ENCODE assay signal across 12 mouse cellular contexts in the genomic region with DNA sequence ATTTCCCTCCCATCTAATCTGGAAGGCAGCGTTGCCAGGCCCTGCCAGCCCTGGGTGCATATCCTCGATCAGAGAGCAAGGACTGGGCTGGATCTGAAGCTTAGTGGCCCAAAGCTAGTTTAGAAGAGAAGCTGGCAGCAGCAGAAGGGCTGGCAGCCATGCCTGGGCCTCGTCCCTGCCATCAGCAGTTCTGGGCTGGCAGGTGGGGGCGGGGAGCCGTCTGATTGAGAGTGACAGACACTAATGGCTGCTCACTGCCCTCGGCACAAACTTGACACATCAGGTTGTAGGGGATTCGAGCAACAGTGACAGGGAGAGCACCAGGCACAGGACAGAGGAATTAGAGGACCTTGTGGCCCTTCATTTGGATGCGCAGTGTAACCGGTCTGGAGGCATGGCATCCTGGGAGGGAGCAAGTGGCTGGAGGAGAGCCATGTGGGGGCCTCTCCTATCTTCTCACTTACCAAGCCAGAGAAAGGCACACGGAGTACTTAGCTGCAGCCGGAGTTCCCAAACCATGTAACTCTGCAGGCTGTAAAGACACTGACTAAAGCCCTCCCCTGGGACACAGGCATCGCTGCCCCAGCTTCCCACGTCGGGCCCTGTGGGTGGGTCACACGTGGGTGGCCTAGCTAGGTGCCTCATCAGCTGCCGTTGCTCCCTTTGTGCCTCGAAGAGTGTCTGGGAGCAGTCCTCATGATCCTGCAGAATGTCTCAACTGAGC. TPM values are rescaled to one million over a fixed set of nuclear protein-coding genes. Genes with fewer than 3 reads are reported as not detected.
DNase-seq lines count a peak whose midpoint lies in the region; ATAC-seq and TF ChIP-seq lines count a peak whose summit lies in the region.
"Had no signal": no experiment of that assay in that cellular context is flagged by ENCODE, and none has a peak within 500 bp of the region (broad histone marks: within the 10 kb centered on the region; RNA-seq: fewer than 3 reads in every experiment).

No protein-coding gene starts in this region.

- H3K36me3 ChIP-seq in heart, embryonic 15.5 days: no peaks in the 10 kb centered on the region
- H3K36me3 ChIP-seq in forebrain, embryonic 16.5 days (ENCODE audit: control insufficient read depth, insufficient read depth): no peaks in the 10 kb centered on the region
- H3K36me3 ChIP-seq in testis, adult 2 months (ENCODE audit: control insufficient read depth, insufficient read depth, low read length): no peaks in the 10 kb centered on the region
- H3K36me3 ChIP-seq: midbrain, embryonic 12.5 days had no signal

- no peak overlapping the region for H3K4me3 ChIP-seq in heart, embryonic 15.5 days
- no peak overlapping the region for H3K4me3 ChIP-seq in forebrain, embryonic 16.5 days (replicated peaks; ENCODE audit: low read length)
- no peak overlapping the region for H3K4me3 ChIP-seq in testis, adult 2 months (ENCODE audit: control insufficient read depth, low read depth, low read length)
- H3K4me3 ChIP-seq: erythroblast, embryonic 14.5 days; midbrain, embryonic 12.5 days had no signal

- H3K4me2 ChIP-seq in heart, embryonic 15.5 days: no peak overlapping the region
- H3K4me2 ChIP-seq in forebrain, embryonic 16.5 days (ENCODE audit: low read length): no peak overlapping the region
- H3K4me2 ChIP-seq: midbrain, embryonic 12.5 days had no signal

- no peak for TF ChIP-seq CTCF in testis, adult 2 months (IDR thresholded peaks at IDR 0.05; ENCODE audit: control insufficient read depth, insufficient read depth, insufficient replicate concordance, low read depth, low read length)

- H3K27ac ChIP-seq in heart, embryonic 15.5 days: 0 out of 2 replicates have a peak overlapping the region, but pooled peaks have one; percentile 9
- no peak overlapping the region for H3K27ac ChIP-seq in forebrain, embryonic 16.5 days (ENCODE audit: low read length)
- peak overlapping the region; percentile 46 for H3K27ac ChIP-seq in testis, adult 2 months (ENCODE audit: control insufficient read depth, insufficient read depth, low read depth, low read length)
- H3K27ac ChIP-seq: midbrain, embryonic 12.5 days had no signal

- H3K27me3 ChIP-seq in heart, embryonic 15.5 days: 0 out of 2 replicates have a peak, but pooled peaks cover 3% of the 10 kb centered on the region
- no peaks in the 10 kb centered on the region for H3K27me3 ChIP-seq in forebrain, embryonic 16.5 days (replicated peaks; ENCODE audit: control insufficient read depth, insufficient read depth, low read length)
- no peaks in the 10 kb centered on the region for H3K27me3 ChIP-seq in testis, adult 2 months (ENCODE audit: control insufficient read depth, insufficient read depth, low read length)
- H3K27me3 ChIP-seq: CH12.LX had no signal

- no peak for ATAC-seq in heart, embryonic 15.5 days (replicated peaks; ENCODE audit: insufficient number of reproducible peaks, insufficient read depth, low FRiP score, low read depth)
- peak; percentile 49 for ATAC-seq in forebrain, embryonic 16.5 days

- TF ChIP-seq POLR2A in testis, adult 2 months (IDR thresholded peaks at IDR 0.05; ENCODE audit: control insufficient read depth, low read depth, low read length): no peak

- H3K9me3 ChIP-seq in heart, embryonic 15.5 days (replicated peaks): no peaks in the 10 kb centered on the region
- H3K9me3 ChIP-seq in forebrain, embryonic 16.5 days (ENCODE audit: control insufficient read depth, low read length): no peaks in the 10 kb centered on the region
- H3K9me3 ChIP-seq: midbrain, embryonic 12.5 days had no signal

- peaks cover 21% of the 10 kb centered on the region for H3K4me1 ChIP-seq in heart, embryonic 15.5 days (replicated peaks)
- peaks cover 29% of the 10 kb centered on the region for H3K4me1 ChIP-seq in forebrain, embryonic 16.5 days (replicated peaks; ENCODE audit: control insufficient read depth, insufficient read depth, low read length)
- no peaks in the 10 kb centered on the region for H3K4me1 ChIP-seq in testis, adult 2 months (ENCODE audit: control insufficient read depth, insufficient read depth, low read length)

- H3K9ac ChIP-seq in heart, embryonic 15.5 days: peak overlapping the region; percentile 6; the same call in 1 of the 2 replicates
- H3K9ac ChIP-seq in forebrain, embryonic 16.5 days (replicated peaks; ENCODE audit: low read depth, low read length): no peak overlapping the region
- H3K9ac ChIP-seq: midbrain, embryonic 12.5 days had no signal

- WGBS in heart, embryonic 15.5 days: 56% methylated on average over 17 of the region's 17 CpGs
- 55% methylated on average over 17 of the region's 17 CpGs for WGBS in forebrain, embryonic 16.5 days

- DNase-seq in heart, adult 9 months (ENCODE audit: low spot score in 2 of 2): no peak
- peak; percentile 64 for DNase-seq in right cerebral cortex, adult 18-20 months
- no peak for DNase-seq in right cerebral cortex, postnatal 36 days (ENCODE audit: low spot score in 2 of 2)
- DNase-seq in urinary bladder, postnatal 10 days (ENCODE audit: low spot score): no peak
- no peak for DNase-seq in kidney, postnatal 36 days

RNA-seq across cellular contexts. Expression of gene Rcvrn, which starts 39.7 kb away (rescaled TPM):
- not detected in 2 replicates for polyA plus RNA-seq in heart, embryonic 15.5 days (2015; fragmentation: Nextera tagmentation; extraction: Ambion mirVana)
- not detected in 2 replicates for polyA plus RNA-seq in forebrain, embryonic 16.5 days (2015; fragmentation: Nextera tagmentation; extraction: Ambion mirVana)
- not detected in 2 replicates for polyA plus RNA-seq in testis, adult 2 months (2012; rRNA removed)
- polyA plus RNA-seq: erythroblast, embryonic 14.5 days; liver, embryonic 16.5 days; midbrain, embryonic 12.5 days had no signal
